8 mouse cellular contexts compared by ENCODE assay signal in genomic region chr8:12670965-12671364, GRCm38 (mm10). TPM values are rescaled to one million over a fixed set of nuclear protein-coding genes. Genes with fewer than 3 reads are reported as not detected.
DNase-seq lines count a peak whose midpoint lies in the region; ATAC-seq and TF ChIP-seq lines count a peak whose summit lies in the region.

No protein-coding gene starts in this region.

- H3K9me3 ChIP-seq in heart, embryonic 10.5 days = no peaks in the 10 kb centered on the region
- H3K9me3 ChIP-seq in ES-E14 (ENCODE audit: control insufficient read depth, insufficient read depth, low read depth, low read length) = no peaks in the 10 kb centered on the region
- H3K9me3 ChIP-seq in forebrain, embryonic 14.5 days (replicated peaks; ENCODE audit: control insufficient read depth, low read length) = no peaks in the 10 kb centered on the region
- no peaks in the 10 kb centered on the region for H3K9me3 ChIP-seq in liver, embryonic 15.5 days (replicated peaks)

- H3K9ac ChIP-seq in ES-E14 (ENCODE audit: insufficient read depth, low read depth, low read length, poor library complexity, severe bottlenecking) = no peak overlapping the region
- H3K9ac ChIP-seq in forebrain, embryonic 14.5 days (ENCODE audit: low read length) = peak overlapping the region; percentile 94
- peak overlapping the region; percentile 84 for H3K9ac ChIP-seq in liver, embryonic 15.5 days

- WGBS in heart, embryonic 10.5 days = 30% methylated on average over 6 of the region's 6 CpGs
- WGBS in forebrain, embryonic 14.5 days = 34% methylated on average over 6 of the region's 6 CpGs
- WGBS in liver, embryonic 15.5 days (ENCODE audit: insufficient replicate concordance) = 14% methylated on average over 6 of the region's 6 CpGs

- in situ Hi-C loops in ES-E14 (cut with MboI; ENCODE audit: low sequenced_read_pairs in 2 of 2, unreplicated experiment in 2 of 2) = no loop called here

- peaks cover 11% of the 10 kb centered on the region for H3K27me3 ChIP-seq in heart, embryonic 10.5 days (ENCODE audit: insufficient read depth, poor library complexity, severe bottlenecking)
- no peaks in the 10 kb centered on the region for H3K27me3 ChIP-seq in forebrain, embryonic 14.5 days (replicated peaks; ENCODE audit: control insufficient read depth, insufficient read depth, low read length)
- peaks cover 23% of the 10 kb centered on the region for H3K27me3 ChIP-seq in liver, embryonic 15.5 days

- peaks cover 20% of the 10 kb centered on the region for H3K4me1 ChIP-seq in heart, embryonic 10.5 days
- H3K4me1 ChIP-seq in ES-E14 (ENCODE audit: control insufficient read depth in 2 of 2, insufficient read depth in 2 of 2, low read length in 2 of 2, poor library complexity in 1 of 2) = peaks cover 0 to 3% of the 10 kb centered on the region in 2 experiments; a peak in 1 of 4 replicates
- peaks cover 14% of the 10 kb centered on the region for H3K4me1 ChIP-seq in forebrain, embryonic 14.5 days (ENCODE audit: control insufficient read depth, insufficient read depth, low read length)
- peaks cover 35% of the 10 kb centered on the region for H3K4me1 ChIP-seq in liver, embryonic 15.5 days (replicated peaks)

- DNase-seq in heart, embryonic 10.5 days (ENCODE audit: low spot score) = no peak
- no peak for DNase-seq in heart, adult 8-10 months (ENCODE audit: low spot score)
- DNase-seq in ES-E14 (ENCODE audit: low read depth, low spot score) = no peak
- no peak for DNase-seq in forebrain, embryonic 14.5 days (ENCODE audit: low spot score)
- no peak for DNase-seq in thymus, postnatal 0 days (ENCODE audit: low spot score)
- DNase-seq in ovary, adult 18-20 months (ENCODE audit: low spot score) = no peak
- no peak for DNase-seq in layer of hippocampus, adult 9-10 months (ENCODE audit: low spot score)

- H3K4me3 ChIP-seq in heart, embryonic 10.5 days = peak overlapping the region; percentile 89
- H3K4me3 ChIP-seq in ES-E14 (ENCODE audit: insufficient read depth in 1 of 2, low read depth in 1 of 2, low read length in 2 of 2, poor library complexity in 1 of 2, severe bottlenecking in 1 of 2) = peak overlapping the region; percentile 82 to 92; a peak in 3 of 4 replicates
- H3K4me3 ChIP-seq in forebrain, embryonic 14.5 days (ENCODE audit: low read depth, low read length) = peak overlapping the region; percentile 95
- H3K4me3 ChIP-seq in liver, embryonic 15.5 days (replicated peaks) = peak overlapping the region; percentile 97

- peak overlapping the region; percentile 83 for H3K4me2 ChIP-seq in forebrain, embryonic 14.5 days (ENCODE audit: low read length)
- H3K4me2 ChIP-seq in liver, embryonic 15.5 days = peak overlapping the region; percentile 96

- no peak for ATAC-seq in forebrain, embryonic 14.5 days
- peak; percentile 81 for ATAC-seq in liver, embryonic 15.5 days (ENCODE audit: insufficient read depth)

- no peak overlapping the region for H3K27ac ChIP-seq in heart, embryonic 10.5 days
- no peak overlapping the region for H3K27ac ChIP-seq in ES-E14 (ENCODE audit: insufficient read depth, low read depth, low read length, poor library complexity, severe bottlenecking)
- no peak overlapping the region for H3K27ac ChIP-seq in forebrain, embryonic 14.5 days (ENCODE audit: low read depth, low read length)
- H3K27ac ChIP-seq in liver, embryonic 15.5 days (replicated peaks) = peak overlapping the region; percentile 80

- H3K36me3 ChIP-seq in heart, embryonic 10.5 days = peaks cover 1% of the 10 kb centered on the region; the same call in 1 of the 2 replicates
- no peaks in the 10 kb centered on the region for H3K36me3 ChIP-seq in ES-E14 (ENCODE audit: control insufficient read depth, insufficient read depth, low read length, poor library complexity, severe bottlenecking)
- no peaks in the 10 kb centered on the region for H3K36me3 ChIP-seq in forebrain, embryonic 14.5 days (ENCODE audit: control insufficient read depth, insufficient read depth, low read length)
- peaks cover 23% of the 10 kb centered on the region for H3K36me3 ChIP-seq in liver, embryonic 15.5 days (replicated peaks)

TF ChIP-seq in ES-E14, 5 proteins besides CTCF, POLR2A, EP300 and RAD21:
- TF ChIP-seq HCFC1 (IDR thresholded peaks at IDR 0.05; ENCODE audit: borderline replicate concordance, insufficient read depth, low read length) = no peak
- no peak for TF ChIP-seq MAFK (IDR thresholded peaks at IDR 0.05; ENCODE audit: insufficient read depth, low read depth, low read length)
- no peak for TF ChIP-seq ZNF384 (IDR thresholded peaks at IDR 0.05; ENCODE audit: low read depth, low read length)
- no peak for TF ChIP-seq ZC3H11A (IDR thresholded peaks at IDR 0.05; ENCODE audit: borderline replicate concordance, low read depth, low read length)
- no peak for TF ChIP-seq CHD2 (IDR thresholded peaks at IDR 0.05; ENCODE audit: low read depth, low read length)

RNA-seq across cellular contexts. Expression of gene Tubgcp3, which starts 1.1 kb away (rescaled TPM):
- polyA plus RNA-seq in heart, embryonic 10.5 days (2016; fragmentation: Nextera tagmentation; extraction: Ambion mirVana) = 34.0 and 35.7 TPM in 2 replicates
- 10 to 100 TPM; 11.0 to 13.7 (median 12.6) TPM for total RNA-seq in heart, adult 8-10 months (2022)
- 24.5 and 26.3 TPM in 2 replicates for total RNA-seq in ES-E14 (2012; rRNA removed)
- 47.3 and 51.8 TPM in 2 replicates for polyA plus RNA-seq in forebrain, embryonic 14.5 days (2014; fragmentation: Nextera tagmentation; extraction: Ambion mirVana)
- 22.4 and 24.0 TPM in 2 replicates for polyA plus RNA-seq in liver, embryonic 15.5 days (2015; fragmentation: Nextera tagmentation; extraction: Ambion mirVana)
- 36.3 and 36.6 TPM in 2 replicates for polyA plus RNA-seq in thymus, postnatal 0 days (2015; fragmentation: Nextera tagmentation; extraction: Ambion mirVana)
